Mouse (Mus musculus) cerebellum, adult 8-10 months (tissue): ENCODE data around the gene 2310057M21Rik.
"Not testable (repeated sequence)": the region's sequence is repeated elsewhere in the genome, so short reads cannot be mapped to it uniquely, and the experiment has no call there.

Source experiments
- DNase-seq: peaks from one replicate; pipeline ENCODE4 v3.0.0; 2022

2310057M21Rik gene

GRCm38 (mm10) chr7:131362615-131363300 is at the start of gene 2310057M21Rik:
2310057M21Rik (minus strand) TSS chr7:131362759.
- peak; percentile 95 for DNase-seq

- DNase-seq = no peak
Observed at GRCm38 (mm10) chr7:131411941-131412270, 49.3 kb upstream of the 2310057M21Rik start.

GRCm38 (mm10) chr7:131411221-131411940 is 48.8 kb upstream of the 2310057M21Rik start:
- peak; percentile 11 for DNase-seq

GRCm38 (mm10) chr7:131410416-131411058 is 48.0 kb upstream of the 2310057M21Rik start, which contains the start of the genes Ikzf5 and Acadsb:
Ikzf5 (minus strand) TSS chr7:131410521.
Acadsb (plus strand) TSS chr7:131410601.
- peak; percentile 99 for DNase-seq

DNA sequence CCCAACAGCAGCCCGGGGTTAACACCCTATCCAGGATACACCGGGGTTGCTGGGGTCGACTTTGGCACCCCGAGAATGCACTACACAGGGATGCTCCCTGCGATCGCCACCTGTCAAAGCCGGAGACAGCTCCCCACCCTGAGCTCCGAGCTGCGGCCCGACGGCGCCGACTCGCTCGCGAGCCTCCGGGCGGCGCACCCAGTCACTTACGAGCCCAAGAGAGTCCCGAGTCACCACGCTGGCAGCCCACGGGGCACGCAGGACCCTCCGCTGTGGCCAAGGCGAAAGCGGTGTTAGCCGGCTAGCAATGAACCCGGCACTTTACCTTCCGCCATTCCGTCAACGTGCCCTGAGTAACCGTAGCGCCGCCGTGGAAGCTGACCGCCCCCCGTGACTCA is 47.4 kb upstream of the 2310057M21Rik start:
- no peak for DNase-seq

GRCm38 (mm10) chr7:131409321-131409987 is 46.9 kb upstream of the 2310057M21Rik start:
- peak; percentile 19 for DNase-seq

- DNase-seq = not testable (repeated sequence)
Observed at GRCm38 (mm10) chr7:131391761-131392160, 29.2 kb upstream of the 2310057M21Rik start.

GRCm38 (mm10) chr7:131371880-131372651 is 9.5 kb upstream of the 2310057M21Rik start:
- DNase-seq = no peak

DNA sequence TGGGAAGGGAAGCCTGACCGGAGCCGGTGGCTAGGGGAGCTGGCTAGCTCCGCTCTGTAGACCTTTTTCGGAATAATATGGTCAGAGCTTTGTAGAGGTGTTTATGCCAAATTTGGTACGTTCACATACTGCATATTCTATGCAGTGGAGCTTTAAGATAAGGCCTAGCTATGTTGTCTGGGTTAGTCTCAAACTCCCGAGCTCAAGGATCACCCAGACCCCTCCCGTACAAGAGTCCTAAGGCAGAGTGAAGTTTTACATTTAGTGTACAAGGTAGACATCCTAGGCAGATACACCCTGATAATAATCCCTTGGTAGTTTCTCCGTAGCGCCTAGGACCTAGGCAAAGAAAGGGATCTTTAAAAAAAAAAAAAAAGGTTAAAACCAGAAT is 8.9 kb upstream of the 2310057M21Rik start:
- DNase-seq = no peak

- DNase-seq = peak; percentile 91
Observed at GRCm38 (mm10) chr7:131370648-131371469, 8.3 kb upstream of the 2310057M21Rik start, which contains the start of gene Pstk. Pstk (plus strand) TSS chr7:131371141.

DNA sequence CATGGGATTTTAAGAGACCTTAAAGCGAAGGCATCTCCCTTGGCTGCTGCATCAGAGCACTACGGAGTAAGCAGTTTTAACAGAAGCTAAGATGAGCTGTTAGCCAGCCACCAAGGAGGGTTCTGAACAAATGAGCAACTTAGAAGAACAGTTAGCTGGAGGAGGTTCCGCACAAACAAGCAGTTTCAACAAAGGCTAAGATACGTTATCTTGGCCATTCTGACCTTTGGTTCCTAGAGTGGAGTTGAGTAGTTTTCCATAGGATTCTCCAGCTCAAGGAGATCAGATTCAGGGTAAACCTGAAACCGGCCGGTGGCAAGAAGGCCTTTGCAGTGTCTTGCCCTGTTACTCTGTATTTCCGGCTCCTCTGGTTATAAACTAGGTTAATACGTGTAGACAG is 1.6 kb upstream of the 2310057M21Rik start:
- no peak for DNase-seq

GRCm38 (mm10) chr7:131362269-131362614 is 317 bp downstream of the 2310057M21Rik start:
- DNase-seq = no peak

GRCm38 (mm10) chr7:131356105-131356504 is 6.5 kb downstream of the 2310057M21Rik start:
- DNase-seq = no peak

DNA sequence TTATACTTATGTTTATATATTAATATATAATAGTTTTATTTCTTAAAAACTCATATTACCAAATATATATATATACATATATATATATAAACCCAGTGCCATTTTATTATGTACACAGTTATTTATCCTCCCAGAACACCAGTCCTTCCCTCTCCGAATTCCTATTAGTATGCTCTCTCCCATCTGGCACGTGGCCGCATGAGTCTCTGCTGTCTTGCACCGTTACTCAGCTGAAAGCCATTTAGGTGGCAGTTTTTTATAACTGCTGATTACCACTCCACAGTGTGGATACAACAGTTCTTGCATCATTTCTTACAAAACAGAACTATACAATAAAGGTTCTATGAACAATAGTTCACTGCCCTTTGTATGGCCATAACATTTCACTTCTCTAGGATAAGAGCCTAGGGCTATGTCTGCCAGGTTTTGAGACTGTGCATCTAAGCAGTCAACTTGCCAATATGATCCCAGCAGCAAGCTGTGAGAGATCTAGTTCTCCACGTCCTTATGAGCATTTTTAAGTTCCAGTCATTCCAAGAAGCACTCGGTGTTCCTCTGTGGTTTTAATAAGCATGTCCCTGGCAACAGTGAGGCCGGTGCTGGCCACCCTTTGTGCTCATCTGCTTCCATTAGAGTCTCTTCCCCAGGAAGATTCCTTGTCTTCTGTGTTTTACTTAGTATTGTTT is 16.6 kb downstream of the 2310057M21Rik start:
- no peak for DNase-seq

- DNase-seq = no peak
Observed at GRCm38 (mm10) chr7:131337502-131338068, 25.0 kb downstream of the 2310057M21Rik start.

DNA sequence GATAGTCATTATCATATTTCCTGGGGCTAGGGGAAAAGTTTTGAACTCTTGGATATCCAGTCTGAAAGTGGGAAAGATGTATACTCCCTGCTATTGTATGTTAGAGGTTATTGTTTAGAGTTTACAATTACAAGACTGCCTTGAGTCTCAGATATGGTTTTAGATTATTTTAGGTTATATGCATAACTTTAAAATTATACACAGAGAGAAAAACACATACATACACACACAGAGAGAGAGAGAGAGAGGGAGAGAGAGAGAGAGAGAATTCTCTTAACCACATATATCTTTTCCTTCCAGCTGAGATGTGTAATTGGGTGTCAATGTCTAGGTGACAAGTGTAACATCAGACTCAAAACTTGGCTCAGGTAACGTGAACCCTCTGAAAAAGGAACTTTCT is 29.0 kb downstream of the 2310057M21Rik start, which contains the start of gene Fam24a:
TSS of gene Fam24a (plus strand) at position 301 of the 400 bp plus-strand sequence.
- no peak for DNase-seq

DNA sequence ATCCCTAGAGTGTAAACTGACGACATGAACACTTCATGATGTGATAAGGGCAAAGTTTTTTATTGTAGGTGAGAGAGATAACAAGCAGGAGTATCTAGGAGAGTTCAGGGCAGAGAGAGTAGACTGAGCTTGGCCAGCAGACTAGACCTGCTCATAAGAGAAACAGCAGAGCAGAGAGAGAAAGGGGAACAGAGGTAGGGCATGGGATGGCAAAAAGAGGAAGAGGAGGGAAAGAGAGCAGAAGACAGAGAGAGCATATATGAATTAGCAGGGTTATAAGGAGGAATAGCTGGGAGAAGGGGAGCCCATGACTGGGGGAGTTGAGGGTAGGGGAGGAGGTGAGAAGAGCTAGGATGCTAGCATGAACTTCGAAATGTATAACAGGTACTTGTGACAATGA is 30.9 kb downstream of the 2310057M21Rik start:
- DNase-seq = no peak

DNA sequence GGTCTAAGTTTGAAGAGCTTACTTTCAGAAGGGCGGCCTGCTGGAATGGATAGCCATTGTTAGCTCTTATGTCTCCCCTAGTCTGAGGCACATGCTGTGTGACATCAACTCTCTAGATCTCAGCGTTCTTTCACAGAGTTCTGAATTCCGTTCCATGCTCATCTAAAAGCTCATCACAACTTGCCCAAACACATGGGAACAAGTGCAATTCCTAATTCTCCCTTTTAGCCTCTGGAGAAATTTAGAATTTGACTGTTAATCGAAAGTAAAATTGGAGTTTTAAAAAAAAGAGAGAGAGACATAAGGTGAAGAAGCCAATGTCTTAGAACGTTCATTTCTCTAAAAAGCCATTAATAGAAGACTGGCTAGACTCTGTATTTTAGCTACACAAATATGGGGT is 33.1 kb downstream of the 2310057M21Rik start, which contains the start of gene Fam24b:
TSS of gene Fam24b (minus strand) at position 101 of the 400 bp plus-strand sequence.
- no peak for DNase-seq

DNA sequence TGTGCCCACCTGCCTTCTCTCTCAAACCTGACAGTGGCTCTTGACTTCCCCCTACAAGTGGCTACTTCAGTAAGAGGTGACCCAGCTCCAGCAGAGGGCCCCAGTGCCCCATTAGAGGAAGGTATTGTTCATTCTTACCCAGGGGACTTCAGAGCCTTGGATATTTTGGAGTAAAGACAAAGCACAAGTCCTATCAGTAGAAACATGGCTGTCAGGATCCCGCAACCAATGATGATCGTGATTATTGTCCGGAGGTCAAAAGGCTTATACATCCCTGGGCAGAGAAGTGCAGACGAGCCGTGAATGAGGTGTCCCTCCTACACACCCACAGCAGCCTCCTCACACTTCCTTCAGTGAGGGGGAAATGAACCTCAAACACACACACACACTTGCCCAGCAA is 35.5 kb downstream of the 2310057M21Rik start:
- no peak for DNase-seq

DNA sequence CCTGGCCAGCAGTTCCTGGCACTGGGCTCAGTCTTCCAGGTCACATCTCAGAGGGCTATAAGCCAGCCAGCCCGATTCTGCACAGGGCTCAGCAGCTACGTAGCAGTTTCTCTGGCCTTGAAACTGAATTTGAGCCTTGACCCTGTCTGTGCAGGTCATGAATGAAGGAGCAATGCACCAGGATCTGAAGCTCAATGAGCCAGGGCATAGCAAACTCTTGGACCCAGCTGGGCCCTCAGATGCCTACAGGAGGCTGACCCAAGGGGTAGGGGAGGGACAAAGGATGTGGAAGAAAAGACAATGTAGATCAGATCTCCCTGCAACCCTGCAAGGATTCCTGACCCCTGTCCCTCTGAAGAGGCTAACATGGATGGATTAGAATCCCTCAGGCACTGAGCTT is 40.4 kb downstream of the 2310057M21Rik start, which contains the start of gene Cuzd1:
TSS of gene Cuzd1 (minus strand) at position 101 of the 400 bp plus-strand sequence.
- no peak for DNase-seq
